Mouse (Mus musculus) layer of hippocampus, adult 2 months (tissue): Measurements from ENCODE around the gene Dync1i2. TPM values are rescaled to one million over a fixed set of nuclear protein-coding genes. Genes with fewer than 3 reads are reported as not detected.

ENCODE experiments used
- DNase-seq, 2 experiments: peaks; one replicate each; pipeline ENCODE4 v3.0.0; 2022; ENCODE audit warnings: low spot score in 2 of 2
- H3K27ac ChIP-seq: fragments of 200-600 bp; 2 replicates; pipeline ENCODE4 v1.8.1; 2022
- H3K4me3 ChIP-seq: fragments of 200-600 bp; 2 replicates; pipeline ENCODE4 v1.8.1; 2022; ENCODE audit warnings: mild to moderate bottlenecking
- CTCF ChIP-seq: fragments of 200-600 bp; conservative IDR thresholded peaks from 2 replicates; pipeline ENCODE4 v1.8.1; 2022; ENCODE audit warnings: antibody characterized with exemption, mild to moderate bottlenecking, moderate library complexity
- total RNA-seq, 2 experiments: library from RNA; stranded (reverse); gene quantifications; 2 replicates each; pipeline ENCODE4 v1.2.3; 2021

Dync1i2 gene
- total RNA-seq, 2 experiments from 2014 or later, result 135 to 142 TPM

GRCm38 (mm10) chr2:71188861-71189260 is 22.6 kb upstream of the Dync1i2 start:
- TF ChIP-seq CTCF, result no peak
- Histone ChIP-seq H3K4me3 (no peak overlapping the region), H3K27ac (no peak overlapping the region)
- DNase-seq, result no peak

- DNase-seq, result no peak
- peak overlapping the region; percentile 17; the same call in 1 of the 2 replicates for H3K4me3 ChIP-seq
- no peak for TF ChIP-seq CTCF
- H3K27ac ChIP-seq, result no peak overlapping the region
These were observed 19.9 kb upstream of the Dync1i2 start for GRCm38 (mm10) chr2:71191391-71192194.

GRCm38 (mm10) chr2:71192195-71192807 is 19.2 kb upstream of the Dync1i2 start:
- Histone ChIP-seq H3K27ac (no peak overlapping the region), H3K4me3 (no peak overlapping the region)
- no peak for TF ChIP-seq CTCF
- DNase-seq, result no peak

GRCm38 (mm10) chr2:71194137-71194960 is 17.2 kb upstream of the Dync1i2 start:
- Histone ChIP-seq H3K4me3 (no peak overlapping the region), H3K27ac (0 out of 2 replicates have a peak overlapping the region, but pooled peaks have one; percentile 7)
- DNase-seq, result no peak
- no peak for TF ChIP-seq CTCF

GRCm38 (mm10) chr2:71196947-71197346 is 14.6 kb upstream of the Dync1i2 start:
- DNase-seq, result no peak
- H3K4me3 ChIP-seq, result no peak overlapping the region
- no peak overlapping the region for H3K27ac ChIP-seq
- no peak for TF ChIP-seq CTCF

GRCm38 (mm10) chr2:71198907-71199306 is 12.6 kb upstream of the Dync1i2 start:
- TF ChIP-seq CTCF, result no peak
- Histone ChIP-seq H3K4me3 (no peak overlapping the region), H3K27ac (no peak overlapping the region)
- DNase-seq, result no peak

GRCm38 (mm10) chr2:71200485-71200884 is 11.0 kb upstream of the Dync1i2 start:
- TF ChIP-seq CTCF, result no peak
- H3K4me3 ChIP-seq, result no peak overlapping the region
- H3K27ac ChIP-seq, result no peak overlapping the region
- no peak for DNase-seq

GRCm38 (mm10) chr2:71201886-71202285 is 9.6 kb upstream of the Dync1i2 start:
- Histone ChIP-seq H3K27ac (no peak overlapping the region), H3K4me3 (no peak overlapping the region)
- TF ChIP-seq CTCF, result no peak
- DNase-seq, result peak; percentile 41 to 58

- no peak for DNase-seq
- Histone ChIP-seq H3K27ac (no peak overlapping the region), H3K4me3 (no peak overlapping the region)
- no peak for TF ChIP-seq CTCF
These were observed 7.6 kb upstream of the Dync1i2 start for GRCm38 (mm10) chr2:71203819-71204432.

- TF ChIP-seq CTCF, result no peak
- no peak overlapping the region for H3K27ac ChIP-seq
- no peak for DNase-seq
These were observed 2.3 kb upstream of the Dync1i2 start for GRCm38 (mm10) chr2:71209041-71209755.

GRCm38 (mm10) chr2:71211096-71211495 is 410 bp upstream of the Dync1i2 start:
- H3K27ac ChIP-seq, result peak overlapping the region; percentile 94
- DNase-seq, result no peak
- no peak for TF ChIP-seq CTCF

More at GRCm38 (mm10) chr2:71209041-71209755, 2.3 kb upstream of the Dync1i2 start:
- H3K4me3 ChIP-seq, result no peak overlapping the region

GRCm38 (mm10) chr2:71212360-71212726 is 837 bp downstream of the Dync1i2 start:
- Histone ChIP-seq H3K4me3 (peak overlapping the region; percentile 99), H3K27ac (peak overlapping the region; percentile 94)
- no peak for TF ChIP-seq CTCF
- no peak for DNase-seq

More at GRCm38 (mm10) chr2:71211096-71211495, 410 bp upstream of the Dync1i2 start:
- H3K4me3 ChIP-seq, result no peak overlapping the region
